Mouse (Mus musculus) natural killer cell, adult 2 months (primary cell): ENCODE results near the gene Ccdc88c.
A peak's percentile ranks its signal among the peaks of the same experiment; 100 is the strongest.

Experiments
- DNase-seq, 2 experiments: peaks; one replicate each; pipeline ENCODE4 v3.0.0; 2022; ENCODE audit warnings: low spot score in 2 of 2

Gene Ccdc88c

GRCm38 (mm10) chr12:100996378-100996898 is 32.4 kb downstream of the Ccdc88c start:
- no peak for DNase-seq

GRCm38 (mm10) chr12:100995607-100996377 is 33.1 kb downstream of the Ccdc88c start:
- DNase-seq = no peak

- peak; percentile 57 to 71 for DNase-seq
These were observed 34.5 kb downstream of the Ccdc88c start for GRCm38 (mm10) chr12:100994140-100995015.

GRCm38 (mm10) chr12:100993146-100993545 is 35.7 kb downstream of the Ccdc88c start:
- DNase-seq = no peak

- no peak for DNase-seq
These were observed 36.4 kb downstream of the Ccdc88c start for GRCm38 (mm10) chr12:100992505-100992904.

GRCm38 (mm10) chr12:100991119-100991518 is 37.7 kb downstream of the Ccdc88c start:
- no peak for DNase-seq

- DNase-seq = no peak
These were observed 38.6 kb downstream of the Ccdc88c start for GRCm38 (mm10) chr12:100990291-100990690.

GRCm38 (mm10) chr12:100989780-100990288 is 39.0 kb downstream of the Ccdc88c start:
- no peak for DNase-seq

GRCm38 (mm10) chr12:100988324-100989130 is 40.3 kb downstream of the Ccdc88c start:
- DNase-seq = peak; percentile 38 to 63

- DNase-seq = peak; percentile 20 to 47
These were observed 42.4 kb downstream of the Ccdc88c start for GRCm38 (mm10) chr12:100986423-100986822.

GRCm38 (mm10) chr12:100985793-100986157 is 43.1 kb downstream of the Ccdc88c start:
- DNase-seq = no peak

- DNase-seq = peak; percentile 46 to 70
These were observed 43.6 kb downstream of the Ccdc88c start for GRCm38 (mm10) chr12:100985050-100985792.

- no peak for DNase-seq
These were observed 45.3 kb downstream of the Ccdc88c start for GRCm38 (mm10) chr12:100983565-100983964.

GRCm38 (mm10) chr12:100982217-100982616 is 46.6 kb downstream of the Ccdc88c start:
- no peak for DNase-seq

- no peak for DNase-seq
These were observed 48.3 kb downstream of the Ccdc88c start for GRCm38 (mm10) chr12:100980551-100981008.

GRCm38 (mm10) chr12:100979616-100980015 is 49.2 kb downstream of the Ccdc88c start:
- DNase-seq = no peak

GRCm38 (mm10) chr12:100977958-100978725 is 50.7 kb downstream of the Ccdc88c start:
- peak; percentile 35 to 59 for DNase-seq

GRCm38 (mm10) chr12:100977551-100977950 is 51.3 kb downstream of the Ccdc88c start:
- no peak for DNase-seq

GRCm38 (mm10) chr12:100969808-100970207 is 59.0 kb downstream of the Ccdc88c start:
- no peak for DNase-seq

GRCm38 (mm10) chr12:100967383-100967782 is 61.5 kb downstream of the Ccdc88c start:
- no peak for DNase-seq
